Mouse (Mus musculus) forebrain, embryonic 11.5 days (tissue): ENCODE data around the gene Clhc1. TPM values are rescaled to one million over a fixed set of nuclear protein-coding genes. Genes with fewer than 3 reads are reported as not detected.

Experiments used
- ATAC-seq: fragments of 200-750 bp; cut with Nextera tagmentation; replicated peaks from 2 replicates; pipeline ENCODE4 v1.8.0; 2017; ENCODE audit warnings: moderate TSS enrichment; ENCODE audit not compliant: low FRiP score
- DNase-seq: peaks from one replicate; pipeline ENCODE4 v3.0.0-alpha.2; 2017; ENCODE audit warnings: low spot score
- H3K27ac ChIP-seq: fragments of 300-500 bp; sonication (generic); 2 replicates; pipeline ENCODE4 v1.5.1; 2014; ENCODE audit warnings: low read depth, low read length
- H3K27me3 ChIP-seq: fragments of 300-500 bp; sonication (generic); 2 replicates; pipeline ENCODE4 v1.6.1; 2014; ENCODE audit warnings: mild to moderate bottlenecking, low read length, mixed read lengths; ENCODE audit not compliant: control insufficient read depth, insufficient read depth
- H3K36me3 ChIP-seq: fragments of 300-500 bp; sonication (generic); 2 replicates; pipeline ENCODE4 v1.6.1; 2014; ENCODE audit warnings: mild to moderate bottlenecking, low read length, moderate library complexity, mixed read lengths; ENCODE audit not compliant: control insufficient read depth, insufficient read depth
- H3K4me1 ChIP-seq: fragments of 300-500 bp; sonication (generic); replicated peaks from 2 replicates; pipeline ENCODE4 v1.6.1; 2014; ENCODE audit warnings: low read length, mixed read lengths; ENCODE audit not compliant: control insufficient read depth, insufficient read depth
- H3K4me2 ChIP-seq: fragments of 300-500 bp; sonication (generic); 2 replicates; pipeline ENCODE4 v1.6.1; 2014; ENCODE audit warnings: low read depth, mild to moderate bottlenecking, low read length, moderate library complexity, mixed read lengths; ENCODE audit not compliant: severe bottlenecking
- H3K4me3 ChIP-seq: fragments of 300-500 bp; sonication (generic); 2 replicates; pipeline ENCODE4 v1.5.1; 2014; ENCODE audit warnings: low read depth, low read length
- H3K9ac ChIP-seq: fragments of 300-500 bp; sonication (generic); 2 replicates; pipeline ENCODE4 v1.6.1; 2014; ENCODE audit warnings: low read length
- H3K9me3 ChIP-seq: fragments of 300-500 bp; sonication (generic); 2 replicates; pipeline ENCODE4 v1.6.1; 2016; ENCODE audit warnings: low read length, mixed read lengths; ENCODE audit not compliant: control insufficient read depth
- WGBS: fragments of 180-500 bp; shearing (Covaris S2); extraction: QIAGEN DNeasy Blood & Tissue Kit; methylation state at CpG from one replicate; pipeline ENCODE4 v1.1.7; 2014; 5-methylcytosine and 5-hydroxymethylcytosine counted together
- polyA plus RNA-seq: library from polyadenylated mRNA; unstranded; fragments of >200 nt; fragmentation: Nextera tagmentation; extraction: Ambion mirVana; gene quantifications from 2 replicates; pipeline ENCODE4 v1.2.1, GENCODE M21; 2014

Gene Clhc1
- polyA plus RNA-seq, 1 experiment from 2014 or later, result 0.20 TPM

DNA sequence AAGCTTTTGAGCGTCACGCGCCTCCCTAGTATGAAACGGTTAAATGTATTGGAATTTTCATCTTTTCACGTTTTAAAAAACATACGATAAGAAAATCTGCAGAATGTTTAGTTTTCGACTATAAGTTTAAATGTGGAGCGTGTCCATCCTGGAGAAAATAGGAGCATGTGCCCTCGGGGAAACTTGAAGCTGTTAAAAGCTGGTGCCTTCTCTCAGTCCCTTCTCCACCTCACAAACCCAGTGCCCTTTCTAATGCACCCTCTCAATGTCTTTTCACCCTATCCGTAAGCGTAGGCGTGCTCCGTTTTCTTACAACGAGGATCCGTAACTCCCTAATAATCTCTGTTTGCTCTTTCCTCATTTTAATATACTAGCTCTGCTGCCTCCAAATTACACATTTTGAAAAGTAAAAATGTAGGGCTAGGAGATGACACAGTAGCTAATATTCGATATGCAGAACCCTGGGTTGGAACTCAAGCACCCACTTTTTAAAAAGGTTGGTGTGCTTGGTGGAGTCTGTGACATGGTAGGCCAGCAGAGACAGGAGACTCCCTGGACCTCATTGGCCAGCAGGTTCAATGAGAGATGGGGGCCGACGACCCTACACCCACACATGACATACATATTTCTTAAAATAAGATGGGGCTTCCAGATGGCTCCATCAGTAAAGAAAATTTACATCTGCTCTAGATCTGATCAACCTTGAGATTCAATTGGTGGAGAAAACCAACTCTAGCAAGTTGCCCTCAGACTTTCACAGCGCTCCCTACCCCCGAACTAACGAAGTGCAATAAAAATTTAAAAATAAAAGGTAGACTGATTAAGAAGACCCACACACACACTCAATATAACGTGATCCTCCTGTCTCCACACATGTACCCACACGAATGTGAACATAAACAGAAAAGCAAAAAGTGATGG lies 1.0 kb downstream of the Clhc1 start:
- Histone ChIP-seq H3K9me3 (no peaks in the 10 kb centered on the region), H3K4me2 (peak overlapping the region; percentile 55), H3K27me3 (no peaks in the 10 kb centered on the region), H3K4me3 (peak overlapping the region; percentile 64), H3K27ac (no peak overlapping the region), H3K36me3 (peaks cover 5% of the 10 kb centered on the region; the same call in 1 of the 2 replicates), H3K4me1 (peaks cover 3% of the 10 kb centered on the region; the same call in 1 of the 2 replicates), H3K9ac (peak overlapping the region; percentile 94)
- DNase-seq (no peak), ATAC-seq (no peak; the same call in 1 of the 2 replicates)
- whole genome bisulfite sequencing, result 27% methylated on average over 23 of the region's 23 CpGs

DNA sequence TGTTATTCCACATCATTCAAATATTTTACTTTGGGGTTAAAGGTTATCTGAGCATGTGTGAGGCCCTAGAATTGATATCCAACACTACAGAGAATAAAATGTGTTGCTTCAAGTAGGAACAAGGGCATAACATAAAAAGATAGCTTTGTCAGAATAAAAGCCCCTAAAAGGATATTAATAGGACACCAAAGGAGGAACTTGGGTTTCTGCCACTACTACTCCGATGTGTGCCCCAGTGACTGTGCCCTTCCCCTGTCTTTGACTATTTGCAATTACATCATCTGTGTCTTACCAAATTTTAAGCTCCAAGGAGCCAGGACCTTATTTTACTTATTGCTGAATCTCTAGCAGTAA lies 1.7 kb downstream of the Clhc1 start:
- Histone ChIP-seq H3K27me3 (no peaks in the 10 kb centered on the region), H3K4me1 (peaks cover 3% of the 10 kb centered on the region; the same call in 1 of the 2 replicates), H3K9ac (no peak overlapping the region), H3K9me3 (no peaks in the 10 kb centered on the region), H3K27ac (no peak overlapping the region), H3K4me3 (no peak overlapping the region), H3K36me3 (peaks cover 5% of the 10 kb centered on the region; the same call in 1 of the 2 replicates), H3K4me2 (no peak overlapping the region)
- 97% methylated on average over 1 of the region's 1 CpGs for WGBS
- DNase-seq, result no peak
- ATAC-seq, result no peak

DNA sequence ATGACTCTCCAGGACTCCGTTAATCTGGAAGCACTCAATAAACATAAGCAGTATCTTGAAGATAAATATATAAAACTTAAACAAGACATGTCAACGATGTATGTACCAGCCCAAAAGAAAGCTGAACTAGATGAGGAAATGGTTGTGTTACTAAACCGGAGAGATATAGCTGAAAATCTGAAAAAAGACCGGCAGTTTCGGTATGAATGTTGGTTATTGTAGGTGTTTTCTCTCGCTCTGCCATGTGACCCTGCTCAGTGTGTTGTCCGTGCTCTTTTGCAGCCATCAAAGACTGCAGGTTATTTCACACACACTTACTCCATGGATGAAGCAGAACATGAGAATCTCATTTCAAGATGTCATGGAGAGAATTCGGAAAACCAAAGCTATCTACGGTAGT lies 12.7 kb downstream of the Clhc1 start:
- WGBS, result 88% methylated on average over 9 of the region's 9 CpGs
- no peaks in the 10 kb centered on the region for H3K9me3 ChIP-seq
- DNase-seq, result no peak

DNA sequence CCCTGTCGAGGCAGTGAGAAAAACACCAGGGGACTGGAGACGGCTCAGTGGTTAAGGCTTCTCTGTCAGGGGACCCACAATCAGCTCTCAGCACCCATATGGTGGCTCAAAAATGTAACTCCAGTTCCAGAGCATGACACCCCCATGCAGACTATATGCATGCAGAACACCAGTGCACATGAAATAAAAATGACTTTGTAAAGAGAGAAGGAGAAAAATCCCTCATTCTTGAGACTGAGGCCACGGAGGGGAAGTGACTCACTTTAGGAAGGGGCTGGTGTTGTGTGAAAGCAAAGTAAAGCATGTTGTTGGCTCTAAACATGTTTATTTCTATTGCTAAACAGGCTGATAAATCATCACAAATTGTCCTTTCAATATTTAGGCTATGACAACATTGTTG lies 13.2 kb downstream of the Clhc1 start:
- no peak for ATAC-seq
- Histone ChIP-seq H3K36me3 (no peaks in the 10 kb centered on the region), H3K4me2 (no peak overlapping the region), H3K9me3 (no peaks in the 10 kb centered on the region), H3K27me3 (no peaks in the 10 kb centered on the region), H3K4me1 (no peaks in the 10 kb centered on the region), H3K4me3 (no peak overlapping the region), H3K27ac (no peak overlapping the region), H3K9ac (no peak overlapping the region)
- no peak for DNase-seq
- 89% methylated on average over 3 of the region's 3 CpGs for whole genome bisulfite sequencing

More for the DNA sequence above, 12.7 kb downstream of the Clhc1 start:
- no peaks in the 10 kb centered on the region for H3K36me3 ChIP-seq
- H3K4me2 ChIP-seq, result no peak overlapping the region
- H3K4me3 ChIP-seq, result no peak overlapping the region
- no peak overlapping the region for H3K9ac ChIP-seq
- H3K4me1 ChIP-seq, result no peaks in the 10 kb centered on the region
- H3K27ac ChIP-seq, result no peak overlapping the region
- ATAC-seq, result no peak
- no peaks in the 10 kb centered on the region for H3K27me3 ChIP-seq

DNA sequence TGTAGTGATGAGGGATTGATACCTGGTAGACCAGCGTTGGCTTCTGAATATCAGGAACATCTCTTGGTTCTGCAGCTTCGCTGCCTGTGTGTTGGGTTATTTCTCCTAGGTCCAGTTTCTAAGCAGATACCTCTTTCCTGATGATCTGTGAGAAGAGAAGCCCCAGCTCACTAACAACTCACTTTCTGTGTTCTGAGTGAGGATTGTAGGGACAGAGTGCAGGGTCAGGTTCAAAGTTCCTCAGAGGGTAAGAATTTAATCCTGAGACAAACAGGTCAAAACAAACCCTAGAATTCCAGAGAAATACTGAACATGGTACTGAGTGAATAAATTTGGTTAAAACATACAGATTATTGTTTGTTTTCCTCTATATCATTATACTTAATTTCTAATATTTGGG lies 15.7 kb downstream of the Clhc1 start:
- H3K27ac ChIP-seq, result no peak overlapping the region

DNA sequence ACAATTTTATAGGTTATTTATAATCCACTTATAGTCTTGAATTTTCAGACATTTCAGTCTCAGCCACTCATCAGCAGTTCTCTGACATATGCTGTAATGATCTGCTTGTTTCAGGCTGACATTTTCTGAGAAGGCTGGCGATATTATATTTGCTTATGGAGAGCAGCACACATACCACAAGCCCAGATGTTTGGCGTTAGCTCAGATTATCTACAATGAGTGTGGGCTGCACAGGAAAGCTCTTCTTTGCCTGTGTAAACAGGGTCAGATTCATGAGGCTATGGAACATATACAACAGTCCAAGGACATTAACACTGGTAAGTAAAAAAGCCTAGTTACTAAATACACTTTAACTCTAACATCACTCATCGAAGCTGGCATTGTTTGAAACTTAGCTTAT lies 23.8 kb downstream of the Clhc1 start:
- no peak overlapping the region for H3K9ac ChIP-seq
- H3K36me3 ChIP-seq, result no peaks in the 10 kb centered on the region
- H3K9me3 ChIP-seq, result no peaks in the 10 kb centered on the region
- no peaks in the 10 kb centered on the region for H3K4me1 ChIP-seq
- DNase-seq (no peak), ATAC-seq (no peak)
- H3K27ac ChIP-seq, result no peak overlapping the region
- WGBS, result 74% methylated on average over 3 of the region's 3 CpGs
- no peak overlapping the region for H3K4me2 ChIP-seq
- no peak overlapping the region for H3K4me3 ChIP-seq
- no peaks in the 10 kb centered on the region for H3K27me3 ChIP-seq

More for the DNA sequence above, 15.7 kb downstream of the Clhc1 start:
- Histone ChIP-seq H3K4me2 (no peak overlapping the region), H3K27me3 (no peaks in the 10 kb centered on the region), H3K9ac (no peak overlapping the region), H3K9me3 (no peaks in the 10 kb centered on the region), H3K4me1 (no peaks in the 10 kb centered on the region), H3K4me3 (no peak overlapping the region), H3K36me3 (no peaks in the 10 kb centered on the region)
- 81% methylated on average over 2 of the region's 2 CpGs for WGBS
- DNase-seq (no peak), ATAC-seq (no peak)

DNA sequence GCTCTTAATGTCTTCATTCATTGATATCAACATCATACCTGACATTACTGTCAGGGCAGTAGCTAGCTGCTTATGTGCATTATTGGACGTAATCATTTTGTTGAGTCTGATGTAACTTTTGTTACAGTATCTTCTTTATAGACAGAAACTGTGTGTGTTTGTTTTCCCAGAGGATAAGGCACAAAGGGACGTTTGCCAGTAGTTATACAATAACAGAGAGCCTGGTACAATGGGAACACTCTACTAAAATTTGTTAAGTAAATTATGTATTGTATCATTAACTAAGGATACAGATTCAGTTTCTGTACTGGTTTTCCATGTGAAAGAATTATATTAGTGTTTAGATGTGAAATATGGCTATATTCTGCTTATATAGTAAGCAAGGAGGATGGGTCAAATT lies 24.9 kb downstream of the Clhc1 start:
- WGBS, result 80% methylated on average over 2 of the region's 2 CpGs
- ATAC-seq, result no peak

DNA sequence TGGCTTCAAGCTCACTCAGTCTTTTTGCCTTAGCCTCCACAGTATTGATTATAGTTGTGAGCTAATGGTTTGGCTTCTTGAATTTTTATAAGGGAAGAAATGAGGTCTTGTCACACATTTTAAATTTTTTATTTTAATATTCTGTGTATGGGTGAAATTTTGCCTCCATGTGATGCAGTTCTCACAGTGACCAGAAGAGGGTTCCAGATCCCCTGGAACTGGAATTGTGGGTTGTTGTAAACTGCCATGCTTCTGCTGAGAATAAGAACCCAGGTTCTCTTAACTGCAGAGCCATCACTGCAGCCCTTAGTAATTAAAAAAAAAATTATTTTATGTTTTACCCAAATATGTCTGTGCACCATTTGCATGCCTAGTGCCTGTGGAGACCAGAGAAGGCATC lies 31.9 kb downstream of the Clhc1 start:
- Histone ChIP-seq H3K4me3 (no peak overlapping the region), H3K4me1 (no peaks in the 10 kb centered on the region), H3K27ac (no peak overlapping the region), H3K4me2 (no peak overlapping the region), H3K9ac (no peak overlapping the region), H3K9me3 (no peaks in the 10 kb centered on the region), H3K27me3 (no peaks in the 10 kb centered on the region), H3K36me3 (no peaks in the 10 kb centered on the region)
- no peak for ATAC-seq
- no peak for DNase-seq

More for the DNA sequence above, 24.9 kb downstream of the Clhc1 start:
- Histone ChIP-seq H3K4me1 (no peaks in the 10 kb centered on the region), H3K9me3 (no peaks in the 10 kb centered on the region), H3K9ac (no peak overlapping the region), H3K4me2 (no peak overlapping the region), H3K4me3 (no peak overlapping the region), H3K27ac (no peak overlapping the region), H3K27me3 (no peaks in the 10 kb centered on the region), H3K36me3 (no peaks in the 10 kb centered on the region)
- no peak for DNase-seq

DNA sequence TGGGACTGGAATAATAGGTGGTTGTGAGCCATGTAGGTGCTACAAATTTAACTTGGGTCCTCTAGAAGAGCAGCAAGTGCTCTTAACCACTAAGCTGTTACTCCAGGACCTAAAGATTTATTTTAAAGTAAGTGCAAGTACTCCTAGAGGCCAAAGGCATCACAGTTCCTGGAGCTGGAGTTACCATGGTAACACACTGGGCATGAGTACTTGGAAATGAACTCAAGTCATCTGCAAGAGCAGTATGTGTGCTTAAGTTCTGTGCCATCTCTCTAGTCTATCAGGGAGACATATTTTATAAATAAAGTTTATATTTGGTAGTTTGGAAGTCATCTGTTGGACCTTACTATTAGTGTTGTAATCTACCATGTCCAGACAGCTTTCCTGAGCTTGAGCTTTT lies 47.5 kb downstream of the Clhc1 start:
- H3K27me3 ChIP-seq, result no peaks in the 10 kb centered on the region
- H3K9me3 ChIP-seq, result no peaks in the 10 kb centered on the region
- H3K27ac ChIP-seq, result no peak overlapping the region
- no peaks in the 10 kb centered on the region for H3K4me1 ChIP-seq
- H3K4me3 ChIP-seq, result no peak overlapping the region
- ATAC-seq (no peak), DNase-seq (no peak)
- H3K9ac ChIP-seq, result no peak overlapping the region
- no peaks in the 10 kb centered on the region for H3K36me3 ChIP-seq
- no peak overlapping the region for H3K4me2 ChIP-seq
